Mouse (Mus musculus) right cerebral cortex, adult 18-20 months (tissue): ENCODE results near the gene Lrig1.
"Not testable (repeated sequence)": the region's sequence is repeated elsewhere in the genome, so short reads cannot be mapped to it uniquely, and the experiment has no call there.

Experiments used
- DNase-seq: peaks from one replicate; pipeline ENCODE4 v3.0.0; 2022; ENCODE audit warnings: mixed read lengths

The Lrig1 gene

GRCm38 (mm10) chr6:94563203-94563940 is 136.6 kb downstream of the Lrig1 start:
- DNase-seq, result no peak

GRCm38 (mm10) chr6:94561346-94561745 is 138.6 kb downstream of the Lrig1 start:
- no peak for DNase-seq

GRCm38 (mm10) chr6:94560896-94561295 is 139.1 kb downstream of the Lrig1 start:
- DNase-seq, result no peak

- not testable (repeated sequence) for DNase-seq
These were observed 141.4 kb downstream of the Lrig1 start for GRCm38 (mm10) chr6:94558603-94559002.
